Mouse (Mus musculus) olfactory bulb, adult 2 months (tissue): ENCODE data around the gene Kcng3.

Source experiments
- CTCF ChIP-seq: fragments of 200-500 bp; IDR thresholded peaks from 2 replicates; pipeline ENCODE4 v1.5.1; 2012; ENCODE audit warnings: low read depth, mild to moderate bottlenecking, low read length, moderate library complexity; ENCODE audit not compliant: insufficient read depth
- POLR2A ChIP-seq: fragments of 200-500 bp; IDR thresholded peaks from 2 replicates; pipeline ENCODE4 v1.6.1; 2012; ENCODE audit warnings: mild to moderate bottlenecking, low read depth, low read length, moderate library complexity; ENCODE audit not compliant: insufficient read depth

DNA sequence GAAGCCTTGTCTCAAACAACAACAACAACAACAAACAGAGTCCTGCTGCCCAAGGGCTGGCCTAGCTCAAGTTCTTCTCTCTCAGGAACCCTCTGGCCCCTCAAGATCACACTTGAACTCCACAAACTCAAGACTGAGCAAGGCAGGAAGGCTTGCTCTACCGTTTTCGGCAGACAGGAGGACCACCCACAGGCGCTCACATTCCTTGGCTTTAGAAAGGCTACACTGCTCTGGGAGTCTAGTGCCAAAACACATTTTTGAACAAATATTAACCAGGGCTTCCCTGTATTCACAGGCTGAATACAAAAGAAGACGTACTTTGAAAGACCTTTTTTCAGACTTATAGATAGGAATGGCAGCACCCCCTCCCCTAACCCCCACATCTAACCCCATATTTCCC lies 59.3 kb downstream of the Kcng3 start:
- TF ChIP-seq POLR2A: no peak
- no peak for TF ChIP-seq CTCF
